Mouse (Mus musculus): ENCODE measurements around the gene Gm20479. TPM values are rescaled to one million over a fixed set of nuclear protein-coding genes. Genes with fewer than 3 reads are reported as not detected.

The Gm20479 gene
- polyA plus RNA-seq, 1 experiment from 2014 or later: 0.72 TPM

DNA sequence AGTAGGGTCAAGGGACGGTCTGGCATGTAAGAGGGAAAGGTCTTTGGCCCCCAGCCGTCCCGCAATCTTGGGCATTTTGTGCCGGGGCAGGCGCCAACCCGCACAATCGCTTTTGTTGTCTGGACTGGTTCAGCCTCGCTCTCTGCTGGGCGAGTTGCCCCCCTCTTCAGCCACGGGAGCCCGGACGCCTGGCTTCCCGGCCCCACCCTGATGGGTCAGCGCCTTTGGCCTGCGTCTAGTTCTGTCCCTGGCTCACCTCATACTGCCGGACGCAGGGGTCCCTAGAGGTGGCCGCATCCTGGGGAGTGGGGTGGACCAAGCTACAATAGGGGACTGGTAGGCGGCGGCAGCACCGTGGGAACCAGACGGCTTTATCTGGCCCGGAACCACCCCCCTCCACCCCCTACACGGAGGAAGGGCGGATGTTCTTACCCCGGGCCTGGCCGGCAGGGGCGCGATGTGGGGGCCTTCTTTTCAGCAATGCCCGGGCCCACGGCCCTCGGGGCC, 22.8 kb downstream of the Gm20479 start:
- peak overlapping the region; percentile 9; the same call in 1 of the 2 replicates for H3K4me3 ChIP-seq (ENCODE audit: low read depth, low read length)
- 5% methylated on average over 32 of the region's 32 CpGs for WGBS
- ATAC-seq: no peak
- no peaks in the 10 kb centered on the region for H3K9me3 ChIP-seq (ENCODE audit: control insufficient read depth)
- H3K4me1 ChIP-seq (replicated peaks; ENCODE audit: control insufficient read depth, insufficient read depth, low read length): peaks cover 4% of the 10 kb centered on the region; the same call in 1 of the 2 replicates
- no peak overlapping the region for H3K9ac ChIP-seq (ENCODE audit: low read depth, low read length)
- H3K27ac ChIP-seq (ENCODE audit: low read depth, low read length): no peak overlapping the region
- peaks cover 79% of the 10 kb centered on the region for H3K27me3 ChIP-seq (replicated peaks; ENCODE audit: control insufficient read depth, insufficient read depth, low read length)
- no peaks in the 10 kb centered on the region for H3K36me3 ChIP-seq (ENCODE audit: control insufficient read depth, insufficient read depth)
- peak; percentile 30; the same call in 1 of the 2 replicates for TF ChIP-seq CTCF (IDR thresholded peaks at IDR 0.05; ENCODE audit: low read depth)
- peak overlapping the region; percentile 82 for H3K4me2 ChIP-seq (replicated peaks; ENCODE audit: low read depth)

- Histone ChIP-seq H3K4me2 (replicated peaks; ENCODE audit: low read depth) (peak overlapping the region; percentile 82), H3K9me3 (ENCODE audit: control insufficient read depth) (no peaks in the 10 kb centered on the region), H3K4me3 (ENCODE audit: low read depth, low read length) (peak overlapping the region; percentile 58), H3K9ac (ENCODE audit: low read depth, low read length) (peak overlapping the region; percentile 55), H3K4me1 (replicated peaks; ENCODE audit: control insufficient read depth, insufficient read depth, low read length) (peaks cover 8% of the 10 kb centered on the region; the same call in 1 of the 2 replicates), H3K27me3 (replicated peaks; ENCODE audit: control insufficient read depth, insufficient read depth, low read length) (peaks cover 82% of the 10 kb centered on the region), H3K36me3 (ENCODE audit: control insufficient read depth, insufficient read depth) (no peaks in the 10 kb centered on the region), H3K27ac (ENCODE audit: low read depth, low read length) (peak overlapping the region; percentile 61; the same call in 1 of the 2 replicates)
- peak; percentile 24 for TF ChIP-seq CTCF (IDR thresholded peaks at IDR 0.05; ENCODE audit: low read depth)
- ATAC-seq: no peak
- WGBS: under 1% methylated on average over 64 of the region's 77 CpGs
Observed at GRCm38 (mm10) chr7:27333316-27333941, 23.8 kb downstream of the Gm20479 start.

- peak; percentile 93 for TF ChIP-seq CTCF (IDR thresholded peaks at IDR 0.05; ENCODE audit: low read depth)
- Histone ChIP-seq H3K27me3 (replicated peaks; ENCODE audit: control insufficient read depth, insufficient read depth, low read length) (peaks cover 75% of the 10 kb centered on the region), H3K27ac (ENCODE audit: low read depth, low read length) (peak overlapping the region; percentile 61), H3K4me2 (replicated peaks; ENCODE audit: low read depth) (peak overlapping the region; percentile 82), H3K9me3 (ENCODE audit: control insufficient read depth) (no peaks in the 10 kb centered on the region), H3K36me3 (ENCODE audit: control insufficient read depth, insufficient read depth) (no peaks in the 10 kb centered on the region), H3K4me1 (replicated peaks; ENCODE audit: control insufficient read depth, insufficient read depth, low read length) (peaks cover 8% of the 10 kb centered on the region; the same call in 1 of the 2 replicates), H3K9ac (ENCODE audit: low read depth, low read length) (0 out of 2 replicates have a peak overlapping the region, but pooled peaks have one; percentile 22), H3K4me3 (ENCODE audit: low read depth, low read length) (peak overlapping the region; percentile 58)
- WGBS: 1% methylated on average over 38 of the region's 39 CpGs
- ATAC-seq: no peak
Observed at GRCm38 (mm10) chr7:27332353-27333199, 24.6 kb downstream of the Gm20479 start.

GRCm38 (mm10) chr7:27331854-27332253, 25.4 kb downstream of the Gm20479 start:
- H3K36me3 ChIP-seq (ENCODE audit: control insufficient read depth, insufficient read depth): no peaks in the 10 kb centered on the region
- peak overlapping the region; percentile 82 for H3K4me2 ChIP-seq (replicated peaks; ENCODE audit: low read depth)
- no peak for ATAC-seq
- H3K4me3 ChIP-seq (ENCODE audit: low read depth, low read length): peak overlapping the region; percentile 58
- 5% methylated on average over 8 of the region's 8 CpGs for WGBS
- H3K4me1 ChIP-seq (replicated peaks; ENCODE audit: control insufficient read depth, insufficient read depth, low read length): peaks cover 8% of the 10 kb centered on the region; the same call in 1 of the 2 replicates
- H3K27ac ChIP-seq (ENCODE audit: low read depth, low read length): peak overlapping the region; percentile 61
- 0 out of 2 replicates have a peak overlapping the region, but pooled peaks have one; percentile 22 for H3K9ac ChIP-seq (ENCODE audit: low read depth, low read length)
- TF ChIP-seq CTCF (IDR thresholded peaks at IDR 0.05; ENCODE audit: low read depth): no peak
- H3K27me3 ChIP-seq (replicated peaks; ENCODE audit: control insufficient read depth, insufficient read depth, low read length): peaks cover 73% of the 10 kb centered on the region
- no peaks in the 10 kb centered on the region for H3K9me3 ChIP-seq (ENCODE audit: control insufficient read depth)

- Histone ChIP-seq H3K36me3 (ENCODE audit: control insufficient read depth, insufficient read depth) (no peaks in the 10 kb centered on the region), H3K4me1 (replicated peaks; ENCODE audit: control insufficient read depth, insufficient read depth, low read length) (peaks cover 8% of the 10 kb centered on the region; the same call in 1 of the 2 replicates), H3K4me2 (replicated peaks; ENCODE audit: low read depth) (peak overlapping the region; percentile 82), H3K27me3 (replicated peaks; ENCODE audit: control insufficient read depth, insufficient read depth, low read length) (peaks cover 72% of the 10 kb centered on the region), H3K9me3 (ENCODE audit: control insufficient read depth) (no peaks in the 10 kb centered on the region), H3K9ac (ENCODE audit: low read depth, low read length) (no peak overlapping the region), H3K27ac (ENCODE audit: low read depth, low read length) (peak overlapping the region; percentile 61), H3K4me3 (ENCODE audit: low read depth, low read length) (peak overlapping the region; percentile 58)
- 4% methylated on average over 8 of the region's 8 CpGs for WGBS
- no peak for ATAC-seq
- no peak for TF ChIP-seq CTCF (IDR thresholded peaks at IDR 0.05; ENCODE audit: low read depth)
Observed at GRCm38 (mm10) chr7:27331541-27331851, 25.7 kb downstream of the Gm20479 start.
